In the genomic region with DNA sequence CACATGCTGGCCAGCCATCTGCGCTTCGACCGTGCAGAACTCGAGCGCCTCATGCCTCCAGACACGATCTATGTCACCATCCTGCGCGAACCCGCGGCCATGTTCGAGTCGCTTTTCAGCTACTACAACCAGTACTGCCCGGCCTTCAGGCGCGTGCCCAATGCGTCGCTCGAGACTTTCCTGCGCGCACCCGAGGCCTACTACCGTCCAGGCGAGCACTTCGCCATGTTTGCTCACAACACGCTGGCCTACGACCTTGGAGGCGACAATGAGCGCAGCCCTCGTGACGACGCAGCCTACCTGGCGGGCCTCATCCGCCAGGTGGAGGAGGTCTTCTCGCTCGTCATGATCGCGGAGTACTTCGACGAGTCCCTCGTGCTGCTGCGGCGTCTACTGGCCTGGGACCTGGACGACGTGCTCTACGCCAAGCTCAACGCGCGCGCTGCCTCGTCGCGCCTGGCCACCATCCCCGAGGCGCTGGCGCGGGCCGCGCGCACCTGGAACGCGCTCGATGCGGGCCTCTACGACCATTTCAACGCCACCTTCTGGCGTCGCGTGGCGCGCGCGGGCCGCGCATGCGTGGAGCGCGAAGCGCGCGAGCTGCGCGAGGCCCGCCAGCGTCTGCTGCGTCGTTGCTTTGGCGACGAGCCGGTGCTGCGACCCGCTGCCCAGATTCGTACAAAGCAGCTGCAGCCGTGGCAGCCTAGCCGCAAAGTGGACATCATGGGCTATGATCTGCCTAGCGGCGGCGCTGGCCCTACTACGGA, we compare ENCODE assay signal across 9 mouse cellular contexts. TPM values are rescaled to one million over a fixed set of nuclear protein-coding genes. Genes with fewer than 3 reads are reported as not detected.
A peak's percentile ranks its signal among the peaks of the same experiment; 100 is the strongest.
DNase-seq lines count a peak whose midpoint lies in the region; ATAC-seq and TF ChIP-seq lines count a peak whose summit lies in the region.
"Had no signal": no experiment of that assay in that cellular context is flagged by ENCODE, and none has a peak within 500 bp of the region (broad histone marks: within the 10 kb centered on the region; RNA-seq: fewer than 3 reads in every experiment).

No protein-coding gene starts in this region.

- no peaks in the 10 kb centered on the region for H3K36me3 ChIP-seq in kidney, postnatal 0 days (ENCODE audit: insufficient read depth, low read length)
- no peaks in the 10 kb centered on the region for H3K36me3 ChIP-seq in liver, embryonic 15.5 days (replicated peaks)

- intact Hi-C loops in heart, postnatal 14 days (cut with DNase I): no loop called here

- TF ChIP-seq CTCF in kidney, postnatal 0 days (IDR thresholded peaks at IDR 0.05; ENCODE audit: low read depth): no peak

- no peaks in the 10 kb centered on the region for H3K9me3 ChIP-seq in kidney, postnatal 0 days (replicated peaks; ENCODE audit: low read length)
- no peaks in the 10 kb centered on the region for H3K9me3 ChIP-seq in liver, embryonic 15.5 days (replicated peaks)

- no peak for DNase-seq in kidney, postnatal 0 days (ENCODE audit: low spot score)
- DNase-seq in kidney, postnatal 36 days: no peak
- peak; percentile 39 for DNase-seq in embryo, embryonic 10 days (ENCODE audit: low spot score)
- DNase-seq in heart, postnatal 14 days: peak; percentile 38 to 39
- DNase-seq in thymus, postnatal 14 days: peak; percentile 35
- no peak for DNase-seq in right cerebral cortex, adult 2 months (ENCODE audit: low spot score in 2 of 2)
- no peak for DNase-seq in right cerebral cortex, postnatal 10 days (ENCODE audit: low spot score in 2 of 2)

- ATAC-seq in kidney, postnatal 0 days (replicated peaks; ENCODE audit: low FRiP score, low read depth): 0 out of 2 replicates have a peak, but pooled peaks have one; percentile 25
- ATAC-seq in liver, embryonic 15.5 days (ENCODE audit: insufficient read depth): no peak

- peak overlapping the region; percentile 37 for H3K4me2 ChIP-seq in kidney, postnatal 0 days (ENCODE audit: low read length)
- H3K4me2 ChIP-seq in liver, embryonic 15.5 days: peak overlapping the region; percentile 53

- H3K4me3 ChIP-seq in kidney, postnatal 0 days (replicated peaks; ENCODE audit: low read depth, low read length): no peak overlapping the region
- peak overlapping the region; percentile 8; the same call in 1 of the 2 replicates for H3K4me3 ChIP-seq in liver, embryonic 15.5 days (replicated peaks)

- H3K9ac ChIP-seq in kidney, postnatal 0 days (ENCODE audit: low read depth, low read length): no peak overlapping the region
- no peak overlapping the region for H3K9ac ChIP-seq in liver, embryonic 15.5 days

- H3K4me1 ChIP-seq in kidney, postnatal 0 days (replicated peaks; ENCODE audit: insufficient read depth, low read length): no peaks in the 10 kb centered on the region
- peaks cover 6% of the 10 kb centered on the region; the same call in 1 of the 2 replicates for H3K4me1 ChIP-seq in liver, embryonic 15.5 days (replicated peaks)

- no peak overlapping the region for H3K27ac ChIP-seq in kidney, postnatal 0 days
- H3K27ac ChIP-seq in liver, embryonic 15.5 days (replicated peaks): no peak overlapping the region

- 57% methylated on average over 98 of the region's 98 CpGs for WGBS in kidney, postnatal 0 days
- 34% methylated on average over 98 of the region's 98 CpGs for WGBS in liver, embryonic 15.5 days (ENCODE audit: insufficient replicate concordance)

- H3K27me3 ChIP-seq in kidney, postnatal 0 days (ENCODE audit: insufficient read depth, low read length): no peaks in the 10 kb centered on the region
- peaks cover 31% of the 10 kb centered on the region for H3K27me3 ChIP-seq in liver, embryonic 15.5 days

RNA-seq across cellular contexts. Expression of a gene that starts 9.0 kb away (rescaled TPM):
- 2.2 and 2.7 TPM in 2 replicates for polyA plus RNA-seq in kidney, postnatal 0 days (2015; fragmentation: Nextera tagmentation; extraction: Ambion mirVana)
- 10 to 100 TPM; 20.0 to 23.8 TPM for total RNA-seq in heart, postnatal 14 days (2021)
- 0.06 and 0.09 TPM in 2 replicates for polyA plus RNA-seq in liver, embryonic 15.5 days (2015; fragmentation: Nextera tagmentation; extraction: Ambion mirVana)

RNA-seq across cellular contexts. Expression of a gene that starts 11.9 kb away (rescaled TPM):
- polyA plus RNA-seq in kidney, postnatal 0 days (2015; fragmentation: Nextera tagmentation; extraction: Ambion mirVana): 239 and 274 TPM in 2 replicates
- 100 to 1,000 TPM; 109 to 116 TPM for total RNA-seq in heart, postnatal 14 days (2021)
- 113 and 114 TPM in 2 replicates for polyA plus RNA-seq in liver, embryonic 15.5 days (2015; fragmentation: Nextera tagmentation; extraction: Ambion mirVana)

RNA-seq across cellular contexts. Expression of a gene that starts 28.4 kb away (rescaled TPM):
- polyA plus RNA-seq in kidney, postnatal 0 days (2015; fragmentation: Nextera tagmentation; extraction: Ambion mirVana): not detected in 2 replicates
- not detected for total RNA-seq in heart, postnatal 14 days (2021)
- not detected in 2 replicates for polyA plus RNA-seq in liver, embryonic 15.5 days (2015; fragmentation: Nextera tagmentation; extraction: Ambion mirVana)
- total RNA-seq: left cerebral cortex, postnatal 25 days had no signal

RNA-seq across cellular contexts. Expression of a gene that starts 34.2 kb away (rescaled TPM):
- polyA plus RNA-seq in kidney, postnatal 0 days (2015; fragmentation: Nextera tagmentation; extraction: Ambion mirVana): 14.2 and 14.8 TPM in 2 replicates
- 10 to 100 TPM; 21.5 to 22.1 TPM for total RNA-seq in heart, postnatal 14 days (2021)
- 8.6 TPM in 2 replicates for polyA plus RNA-seq in liver, embryonic 15.5 days (2015; fragmentation: Nextera tagmentation; extraction: Ambion mirVana)

RNA-seq across cellular contexts. Expression of a gene that starts 42.2 kb away (rescaled TPM):
- polyA plus RNA-seq in kidney, postnatal 0 days (2015; fragmentation: Nextera tagmentation; extraction: Ambion mirVana): 0.29 and 1.5 TPM in 2 replicates
- total RNA-seq in heart, postnatal 14 days (2021): 1 to 10 TPM; 4.6 to 4.9 TPM
- polyA plus RNA-seq in liver, embryonic 15.5 days (2015; fragmentation: Nextera tagmentation; extraction: Ambion mirVana): not detected in 2 replicates

Comparison
In these comparisons a context has a peak if more than half of its experiments do, and no peak if none do; other contexts are left out.
1. DNase-seq: peak in embryo, embryonic 10 days (single experiment), heart, postnatal 14 days (2 of 2) and thymus, postnatal 14 days (single experiment); none in kidney, postnatal 0 days (single experiment), kidney, postnatal 36 days (0 of 2), right cerebral cortex, adult 2 months (0 of 2) and right cerebral cortex, postnatal 10 days (0 of 2).